Mouse (Mus musculus): ENCODE data around the gene Gm20821.
"Not testable (repeated sequence)": the region's sequence is repeated elsewhere in the genome, so short reads cannot be mapped to it uniquely, and the experiment has no call there.

GRCm38 (mm10) chrY:9781504-9781903 is at the start of gene Gm20821:
- TF ChIP-seq GATA1 (IDR thresholded peaks at IDR 0.05; ENCODE audit: borderline replicate concordance, low read length); FLI1 (IDR thresholded peaks at IDR 0.05; ENCODE audit: low read length): not testable (repeated sequence)
